Mouse (Mus musculus): ENCODE measurements around the gene Gm128.

The Gm128 gene

DNA sequence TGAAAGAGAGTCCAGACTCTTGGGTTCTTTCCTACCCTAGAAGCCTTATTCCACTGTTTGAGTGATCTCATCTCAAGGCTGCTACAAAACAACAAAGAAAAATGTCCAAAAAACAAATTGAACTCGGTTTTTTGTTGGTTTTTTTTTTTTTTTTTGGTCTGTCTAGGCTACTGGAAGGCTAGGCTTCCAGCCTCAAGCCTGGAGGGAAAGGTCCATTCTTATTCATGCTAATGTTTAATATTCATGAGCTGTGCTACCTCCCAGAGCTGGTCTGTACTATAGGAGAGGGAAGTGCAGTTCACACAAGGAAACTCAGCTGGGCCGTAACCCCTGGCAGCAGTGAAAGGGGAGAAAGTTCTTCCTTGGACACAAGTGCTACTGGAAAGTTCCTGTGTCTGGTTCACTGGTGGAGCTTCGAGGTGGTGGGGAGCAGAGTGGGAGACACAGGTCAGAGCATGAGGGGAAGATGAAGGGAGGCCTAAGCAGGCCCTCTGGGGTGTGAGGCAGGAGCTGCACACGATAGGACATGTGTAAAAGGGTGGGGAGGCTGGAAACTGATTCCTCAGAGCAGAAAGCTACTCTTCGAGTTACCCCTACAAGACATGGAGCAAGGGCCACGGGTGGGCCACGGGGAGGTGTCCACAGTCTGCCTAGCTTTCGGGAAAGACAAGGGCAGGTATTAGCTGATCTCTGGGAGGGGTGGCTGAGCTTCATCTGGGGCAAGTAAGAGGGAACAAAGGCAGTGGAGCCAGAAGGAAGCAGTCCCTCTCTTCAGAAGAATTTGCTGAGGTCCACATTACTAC lies 10.7 kb downstream of the Gm128 start:
- WGBS: 27% methylated on average over 8 of the region's 8 CpGs

GRCm38 (mm10) chr3:95229781-95230494 lies 11.5 kb downstream of the Gm128 start:
- WGBS: 4% methylated on average over 13 of the region's 13 CpGs

- under 1% methylated on average over 43 of the region's 43 CpGs for WGBS
Measured at GRCm38 (mm10) chr3:95228894-95229780, 12.3 kb downstream of the Gm128 start.

DNA sequence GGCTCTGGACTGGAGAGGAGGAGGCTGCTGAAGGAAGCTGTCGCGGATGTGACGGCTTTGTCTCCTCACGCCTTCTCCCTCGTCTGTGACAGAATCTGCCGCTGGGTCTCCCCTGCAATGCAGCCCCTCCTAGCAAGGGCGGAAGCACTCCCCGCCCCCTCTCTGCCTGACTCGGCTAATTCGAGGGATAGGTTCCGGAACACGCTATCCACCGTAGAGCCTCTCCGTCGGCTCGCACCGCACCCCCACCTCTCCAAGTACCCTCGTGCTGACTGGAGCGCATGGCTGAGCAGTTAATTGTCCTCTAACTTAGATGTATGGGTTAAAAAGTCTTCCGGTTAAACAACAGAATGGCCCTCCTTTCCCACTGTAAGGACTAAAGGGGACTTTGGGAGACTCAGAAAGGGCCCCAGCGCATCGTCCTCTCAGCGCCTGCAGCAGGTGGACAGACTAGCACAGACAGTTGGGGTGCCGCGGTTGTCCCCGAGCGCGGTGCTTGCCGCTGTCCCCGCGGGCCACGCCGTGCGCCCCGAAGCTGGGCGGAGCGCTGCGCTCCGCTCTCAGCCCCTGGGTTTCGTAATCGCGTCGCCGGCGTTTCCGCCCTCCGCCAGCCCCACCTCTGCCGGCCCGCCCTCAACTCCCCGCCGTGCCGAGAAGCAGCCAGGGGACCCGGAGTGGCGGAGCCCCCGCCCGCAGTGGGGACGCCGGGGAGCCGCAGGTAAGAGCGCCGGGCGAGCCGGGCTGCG lies 13.1 kb downstream of the Gm128 start, which contains the start of gene Cdc42se1:
Gene Cdc42se1 (plus strand): TSS at position 585 of the 746 bp plus-strand sequence.
- WGBS: under 1% methylated on average over 64 of the region's 64 CpGs

DNA sequence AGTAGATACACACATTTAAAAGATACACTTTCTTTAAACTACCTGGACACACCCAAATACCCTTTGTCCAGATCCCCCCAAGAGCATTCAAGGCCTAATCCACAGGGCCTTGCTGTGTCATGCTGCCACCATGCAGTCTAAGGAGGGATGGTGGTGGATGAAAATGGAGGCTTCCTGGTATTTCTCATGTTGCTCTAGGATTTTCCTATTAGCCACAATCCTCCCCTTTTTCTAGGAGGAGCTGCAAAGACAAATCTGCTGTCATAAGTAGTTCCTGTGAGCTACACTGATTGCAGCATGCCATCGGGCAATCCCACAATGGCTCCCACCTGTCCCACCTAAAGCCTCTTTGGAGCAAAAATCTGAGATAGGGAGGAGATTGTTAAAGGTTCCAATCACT lies 14.2 kb downstream of the Gm128 start:
- 10% methylated on average over 1 of the region's 1 CpGs for WGBS

GRCm38 (mm10) chr3:95224295-95224694 lies 17.1 kb downstream of the Gm128 start:
- WGBS: 15% methylated on average over 6 of the region's 6 CpGs

DNA sequence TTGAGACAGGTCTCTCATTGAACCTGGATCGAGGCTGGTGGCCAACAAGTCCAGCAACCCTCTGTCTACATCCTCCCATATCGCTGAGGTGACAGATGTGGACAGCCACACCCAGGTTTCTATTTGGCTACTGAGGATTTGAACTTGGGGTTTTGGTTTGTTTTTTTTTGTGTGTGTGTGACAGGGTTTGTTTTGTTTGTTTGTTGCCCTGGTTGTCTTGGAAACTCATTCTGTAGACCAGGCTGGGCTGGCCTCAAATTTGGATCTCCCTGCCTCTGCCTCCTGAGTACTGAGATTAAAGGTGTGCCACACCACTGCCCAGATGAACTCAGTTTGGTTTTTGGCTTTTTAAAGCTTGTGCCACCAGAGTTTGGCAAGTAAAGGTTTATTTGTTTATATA lies 18.4 kb downstream of the Gm128 start:
- 87% methylated on average over 2 of the region's 2 CpGs for WGBS

DNA sequence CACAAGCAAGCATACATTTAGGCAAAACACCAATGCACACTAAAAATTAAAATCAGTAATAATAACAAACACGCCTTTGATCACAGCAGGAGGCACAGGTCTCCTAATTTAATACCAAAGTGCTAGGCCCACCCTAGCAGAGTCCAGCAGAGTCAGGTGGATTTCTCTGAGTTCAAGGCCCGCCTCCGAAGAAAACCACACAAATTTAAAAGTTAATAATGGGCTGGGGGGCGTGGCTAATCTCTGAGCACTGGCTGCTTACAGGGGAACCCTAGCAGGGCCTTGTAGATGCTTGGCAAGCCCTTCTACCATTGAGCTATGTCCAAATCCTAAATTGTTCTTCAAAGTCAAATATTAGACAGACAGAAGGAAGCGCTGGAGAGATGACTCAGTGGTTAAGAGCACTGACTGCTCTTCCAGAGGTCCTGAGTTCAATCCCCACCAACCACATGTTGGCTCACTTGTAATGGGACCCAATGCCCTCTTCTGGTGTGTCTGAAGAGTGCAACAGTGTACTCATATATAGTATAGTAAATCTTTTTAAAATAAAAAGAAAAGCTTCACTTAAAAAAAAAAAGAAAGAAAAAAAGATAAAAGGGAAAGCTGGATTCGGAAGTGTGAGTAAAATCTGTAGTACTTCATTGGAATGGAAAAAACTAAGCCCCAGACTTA lies 22.8 kb downstream of the Gm128 start:
- 79% methylated on average over 6 of the region's 6 CpGs for WGBS

GRCm38 (mm10) chr3:95217255-95218134 lies 23.9 kb downstream of the Gm128 start, which contains the start of gene Gabpb2:
TSS of gene Gabpb2 (minus strand) at chr3:95217916.
- under 1% methylated on average over 56 of the region's 56 CpGs for WGBS

GRCm38 (mm10) chr3:95216655-95217254 lies 24.6 kb downstream of the Gm128 start:
- 11% methylated on average over 4 of the region's 4 CpGs for WGBS

GRCm38 (mm10) chr3:95213609-95213975 lies 27.8 kb downstream of the Gm128 start:
- 100% methylated on average over 1 of the region's 1 CpGs for WGBS

DNA sequence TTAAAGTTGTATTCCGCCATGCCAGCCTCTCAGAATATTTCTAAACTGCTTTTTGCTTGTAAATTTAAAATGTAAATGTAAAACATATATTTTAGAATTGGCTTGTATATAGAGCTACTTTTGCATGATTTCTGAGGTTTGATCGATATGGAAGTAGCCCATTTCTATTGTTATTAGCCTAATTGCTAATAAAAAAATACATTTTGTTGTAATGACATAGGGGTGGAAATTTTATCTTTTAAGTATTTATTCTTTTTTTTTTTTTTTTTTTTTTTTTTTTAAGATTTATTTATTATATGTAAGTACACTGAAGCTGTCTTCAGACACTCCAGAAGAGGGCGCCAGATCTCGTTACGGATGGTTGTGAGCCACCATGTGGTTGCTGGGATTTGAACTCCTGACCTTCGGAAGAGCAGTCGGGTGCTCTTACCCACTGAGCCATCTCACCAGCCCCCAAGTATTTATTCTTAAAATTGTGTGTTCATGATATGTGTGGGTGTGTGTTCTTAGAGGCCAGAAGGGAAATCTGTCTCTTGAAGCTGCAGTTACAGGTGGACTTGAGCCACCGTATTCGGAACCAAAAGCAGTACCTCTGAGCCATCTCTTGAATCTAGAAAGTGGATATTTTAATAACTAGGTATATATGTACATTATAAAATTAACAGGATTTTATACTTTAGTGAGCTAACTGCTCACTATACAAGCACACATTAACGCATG lies 28.3 kb downstream of the Gm128 start:
- WGBS: 81% methylated on average over 10 of the region's 10 CpGs

GRCm38 (mm10) chr3:95210585-95210984 lies 30.8 kb downstream of the Gm128 start:
- 62% methylated on average over 2 of the region's 2 CpGs for WGBS

DNA sequence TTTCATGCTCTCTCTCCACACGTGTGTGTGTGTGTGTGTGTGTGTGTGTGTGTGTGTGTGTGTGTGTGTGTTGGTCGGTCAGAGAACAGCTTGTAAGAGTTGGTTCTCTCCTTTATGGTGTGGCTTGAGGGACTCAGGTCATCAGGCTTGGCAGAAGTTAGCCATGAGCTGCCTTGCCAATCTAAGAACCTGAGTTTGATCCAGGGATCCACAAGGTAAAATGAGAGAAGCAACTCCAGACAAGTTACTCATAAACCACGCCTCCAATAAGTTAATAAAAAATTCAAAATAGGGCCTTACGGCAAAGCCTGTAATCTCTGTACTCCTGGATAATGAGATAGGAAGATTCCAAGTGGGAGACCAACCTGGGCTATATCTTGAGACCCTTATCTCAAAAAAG lies 33.1 kb downstream of the Gm128 start:
- WGBS: 77% methylated on average over 4 of the region's 4 CpGs

DNA sequence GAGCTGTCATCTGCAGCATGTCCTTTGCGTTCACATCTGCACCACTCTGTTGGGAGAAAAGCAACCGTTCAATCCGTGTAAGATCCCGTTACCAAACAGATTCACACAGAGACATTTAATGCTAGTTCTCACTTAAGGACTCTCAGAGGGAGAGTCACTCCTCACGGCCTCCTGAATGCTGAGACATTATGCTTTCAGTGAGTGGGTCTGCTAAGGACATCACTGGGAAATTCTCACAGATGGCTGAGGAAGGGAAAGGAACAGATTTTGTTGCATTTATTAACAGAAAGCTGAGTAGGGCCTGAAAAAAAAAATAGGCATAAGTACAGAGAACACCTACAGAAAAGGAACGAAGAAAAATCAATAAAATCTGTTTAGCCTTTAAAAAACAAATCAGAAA lies 37.5 kb downstream of the Gm128 start:
- WGBS: 54% methylated on average over 6 of the region's 6 CpGs

GRCm38 (mm10) chr3:95200562-95200961 lies 40.8 kb downstream of the Gm128 start:
- 38% methylated on average over 2 of the region's 2 CpGs for WGBS

- 58% methylated on average over 7 of the region's 7 CpGs for WGBS
Measured at GRCm38 (mm10) chr3:95200132-95200531, 41.3 kb downstream of the Gm128 start.

- WGBS: 85% methylated on average over 1 of the region's 1 CpGs
Measured at GRCm38 (mm10) chr3:95199101-95199500, 42.3 kb downstream of the Gm128 start.

DNA sequence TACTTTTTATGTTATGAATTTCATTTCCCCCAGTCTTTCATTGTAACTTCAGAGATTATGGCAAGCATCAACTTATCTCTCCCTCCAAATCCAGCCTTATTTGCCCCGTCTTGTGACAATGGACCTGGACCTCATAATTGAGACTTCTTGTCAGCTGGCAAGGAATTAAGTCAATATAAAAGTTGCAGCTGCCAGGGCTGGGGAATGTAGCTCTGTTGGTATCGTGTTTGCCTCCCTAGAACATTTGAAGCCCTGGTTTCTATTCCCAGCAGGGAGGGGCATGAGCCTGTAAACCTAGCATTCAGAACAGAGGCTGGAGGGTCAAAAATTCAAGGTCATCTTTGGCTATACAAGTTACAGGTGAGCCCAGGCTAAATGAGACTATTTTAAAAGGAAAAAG lies 45.6 kb downstream of the Gm128 start:
- whole genome bisulfite sequencing: 90% methylated on average over 2 of the region's 2 CpGs
